Mouse (Mus musculus) heart, postnatal 0 days (tissue): ENCODE data around the gene Myh7b. TPM values are rescaled to one million over a fixed set of nuclear protein-coding genes. Genes with fewer than 3 reads are reported as not detected.

Experiments used
- ATAC-seq: fragments of 200-750 bp; cut with Nextera tagmentation; 2 replicates; pipeline ENCODE4 v1.8.0; 2017; ENCODE audit warnings: low read depth, moderate number of reproducible peaks, moderate library complexity; ENCODE audit not compliant: insufficient read depth
- DNase-seq: peaks from one replicate; pipeline ENCODE4 v3.0.0-alpha.2; 2016; ENCODE audit warnings: low spot score
- H3K27ac ChIP-seq: fragments of 300-500 bp; sonication (generic); 2 replicates; pipeline ENCODE4 v1.5.1; 2014; ENCODE audit warnings: low read depth, mild to moderate bottlenecking
- H3K27me3 ChIP-seq: fragments of 300-500 bp; sonication (generic); 2 replicates; pipeline ENCODE4 v1.6.1; 2014; ENCODE audit warnings: low read length, mixed read lengths; ENCODE audit not compliant: control insufficient read depth, insufficient read depth
- H3K36me3 ChIP-seq: fragments of 300-500 bp; sonication (generic); replicated peaks from 2 replicates; pipeline ENCODE4 v1.6.1; 2014; ENCODE audit warnings: low read length, mixed read lengths; ENCODE audit not compliant: control insufficient read depth, insufficient read depth
- H3K4me1 ChIP-seq: fragments of 300-500 bp; sonication (generic); 2 replicates; pipeline ENCODE4 v1.6.1; 2014; ENCODE audit warnings: antibody characterized with exemption; ENCODE audit not compliant: control insufficient read depth, insufficient read depth
- H3K4me2 ChIP-seq: fragments of 300-500 bp; sonication (generic); 2 replicates; pipeline ENCODE4 v1.6.1; 2014; ENCODE audit warnings: low read depth, mild to moderate bottlenecking, low read length, moderate library complexity
- H3K4me3 ChIP-seq: fragments of 300-500 bp; sonication (generic); 2 replicates; pipeline ENCODE4 v1.5.1; 2014; ENCODE audit warnings: low read depth, low read length
- H3K9ac ChIP-seq: fragments of 300-500 bp; sonication (generic); replicated peaks from 2 replicates; pipeline ENCODE4 v1.6.1; 2014; ENCODE audit warnings: low read depth, low read length, mixed read lengths
- H3K9me3 ChIP-seq: fragments of 300-500 bp; sonication (generic); replicated peaks from 2 replicates; pipeline ENCODE4 v1.6.1; 2016; ENCODE audit warnings: low read length; ENCODE audit not compliant: control insufficient read depth
- CTCF ChIP-seq: IDR thresholded peaks from 2 replicates; pipeline ENCODE4 v1.5.1; 2016; ENCODE audit warnings: antibody characterized with exemption, control low read depth, low read depth
- EP300 ChIP-seq: IDR thresholded peaks from 2 replicates; pipeline ENCODE4 v1.6.1; 2016; ENCODE audit warnings: antibody characterized with exemption, low read depth
- WGBS: fragments of 180-500 bp; shearing (Covaris S2); extraction: QIAGEN DNeasy Blood & Tissue Kit; methylation state at CpG from one replicate; pipeline ENCODE4 v1.1.7; 2014; 5-methylcytosine and 5-hydroxymethylcytosine counted together
- microRNA counts: library from miRNA; unstranded; fragments of <30 nt; microRNA quantifications from one replicate; lab custom pipeline; 2015
- microRNA-seq: library from miRNA; unstranded; fragments of <30 nt; microRNA quantifications from one replicate; pipeline ENCODE4, GENCODE M21; 2016
- polyA plus RNA-seq: library from polyadenylated mRNA; unstranded; fragments of >200 nt; fragmentation: Nextera tagmentation; extraction: Ambion mirVana; gene quantifications from 2 replicates; pipeline ENCODE4 v1.2.1, GENCODE M21; 2015
- total RNA-seq: library from RNA; depleted of rRNA; stranded (reverse); fragments of >200 nt; gene quantifications from 2 replicates; pipeline ENCODE4 v1.2.3, GENCODE M21; 2014; ENCODE audit warnings: low replicate concordance; rRNA removed

Gene Myh7b
- total and polyA plus RNA-seq, 2 experiments from 2014 or later: 12.5 to 48.4 TPM

DNA sequence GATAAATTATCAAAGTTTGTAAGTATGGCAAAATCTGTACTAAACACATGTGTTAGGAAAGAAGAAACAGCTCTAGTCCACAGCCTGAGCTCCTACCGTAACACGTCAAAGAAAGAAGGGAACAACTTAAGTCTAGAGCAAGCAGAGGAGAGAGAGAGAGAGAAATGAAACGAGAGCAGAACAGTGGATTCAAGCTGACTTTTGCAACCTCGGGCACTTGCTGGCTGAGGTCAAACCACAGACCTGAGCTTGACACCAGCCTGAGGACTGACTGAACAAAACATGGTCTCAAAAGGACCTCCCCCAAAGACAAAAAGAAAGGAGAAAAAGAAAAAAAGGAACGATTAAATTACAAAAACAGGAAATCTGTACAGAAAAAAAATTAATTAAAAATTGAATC lies 69.6 kb downstream of the Myh7b start:
- Histone ChIP-seq H3K36me3 (no peaks in the 10 kb centered on the region; the same call in 1 of the 2 replicates), H3K4me2 (no peak overlapping the region), H3K9ac (no peak overlapping the region), H3K4me3 (no peak overlapping the region), H3K27me3 (no peaks in the 10 kb centered on the region), H3K9me3 (no peaks in the 10 kb centered on the region), H3K4me1 (no peaks in the 10 kb centered on the region), H3K27ac (no peak overlapping the region)
- DNase-seq (no peak), ATAC-seq (no peak)
- 65% methylated on average over 5 of the region's 5 CpGs for WGBS
- TF ChIP-seq CTCF: no peak
- no peak for TF ChIP-seq EP300

DNA sequence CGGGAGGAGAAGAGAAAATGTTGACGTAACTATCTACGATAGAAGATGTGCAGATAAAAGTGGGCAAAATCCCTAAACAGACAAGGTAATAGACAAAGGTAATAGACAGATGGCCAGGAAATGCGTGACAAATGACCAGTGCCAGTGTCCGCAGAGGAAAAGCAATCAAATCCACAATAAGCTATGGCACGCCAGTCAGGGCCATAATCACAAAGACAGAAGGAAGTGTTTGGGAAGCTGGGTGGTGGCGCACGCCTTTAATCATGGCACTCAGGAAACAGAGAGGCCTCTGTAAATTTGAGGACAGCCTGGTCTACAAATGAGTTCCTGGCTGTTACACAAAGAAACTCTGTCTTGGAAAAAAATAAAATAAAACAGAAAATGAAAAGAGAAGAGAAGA lies 70.2 kb downstream of the Myh7b start:
- 77% methylated on average over 8 of the region's 8 CpGs for WGBS
- DNase-seq (no peak), ATAC-seq (no peak)
- Histone ChIP-seq H3K4me2 (no peak overlapping the region), H3K27ac (no peak overlapping the region), H3K4me1 (peaks cover 2% of the 10 kb centered on the region; the same call in 1 of the 2 replicates), H3K27me3 (no peaks in the 10 kb centered on the region), H3K9me3 (no peaks in the 10 kb centered on the region), H3K9ac (no peak overlapping the region), H3K36me3 (no peaks in the 10 kb centered on the region; the same call in 1 of the 2 replicates), H3K4me3 (no peak overlapping the region)
- no peak for TF ChIP-seq CTCF
- no peak for TF ChIP-seq EP300

DNA sequence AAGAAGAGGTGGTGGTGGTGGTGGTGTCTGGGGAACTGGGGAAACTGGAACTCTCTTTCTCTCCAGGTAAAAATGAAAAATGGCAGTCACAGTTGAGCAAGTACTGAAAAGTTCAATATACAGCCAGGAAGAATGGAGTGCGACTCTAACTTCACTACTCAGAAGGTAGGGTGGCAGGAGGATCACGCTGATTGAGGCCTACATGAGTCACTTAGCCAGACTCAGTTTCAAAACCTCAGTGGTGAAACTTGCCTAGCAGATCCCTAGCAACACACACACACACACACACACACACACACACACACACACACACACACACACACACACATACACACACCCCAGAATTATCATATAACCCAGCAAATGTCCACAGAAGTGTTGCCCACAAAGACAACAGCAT lies 70.9 kb downstream of the Myh7b start:
- H3K4me1 ChIP-seq: peaks cover 7% of the 10 kb centered on the region; the same call in 1 of the 2 replicates
- no peaks in the 10 kb centered on the region for H3K27me3 ChIP-seq
- H3K27ac ChIP-seq: no peak overlapping the region
- ATAC-seq: no peak
- no peak for DNase-seq
- no peak overlapping the region for H3K4me3 ChIP-seq
- WGBS: 80% methylated on average over 2 of the region's 2 CpGs
- no peaks in the 10 kb centered on the region; the same call in 1 of the 2 replicates for H3K36me3 ChIP-seq
- no peak overlapping the region for H3K4me2 ChIP-seq
- H3K9me3 ChIP-seq: no peaks in the 10 kb centered on the region
- TF ChIP-seq CTCF (no peak), EP300 (no peak)
- H3K9ac ChIP-seq: no peak overlapping the region

DNA sequence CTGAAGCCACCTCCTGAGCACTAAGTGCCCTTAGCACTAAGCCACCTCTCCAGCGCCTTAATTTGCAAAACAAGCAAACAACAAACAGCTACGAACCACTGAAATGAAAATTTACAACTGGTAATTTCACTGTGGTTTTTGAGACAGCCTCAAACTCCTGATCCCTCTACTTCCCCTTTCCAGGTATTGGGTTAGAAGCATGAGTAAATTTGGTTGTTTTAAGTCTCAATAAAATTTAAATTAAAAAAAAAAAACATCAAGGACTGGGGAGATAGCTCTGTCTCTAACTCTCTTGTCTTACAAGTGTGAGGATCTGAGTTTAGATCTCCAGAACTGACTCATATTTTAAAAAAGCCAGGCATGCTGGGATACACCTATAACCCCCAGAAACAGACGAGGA lies 72.1 kb downstream of the Myh7b start:
- H3K4me1 ChIP-seq: peaks cover 7% of the 10 kb centered on the region; the same call in 1 of the 2 replicates
- 71% methylated on average over 3 of the region's 3 CpGs for WGBS
- no peaks in the 10 kb centered on the region; the same call in 1 of the 2 replicates for H3K36me3 ChIP-seq
- H3K27me3 ChIP-seq: no peaks in the 10 kb centered on the region
- no peak overlapping the region for H3K27ac ChIP-seq
- ATAC-seq: no peak
- no peak overlapping the region for H3K4me2 ChIP-seq
- no peaks in the 10 kb centered on the region for H3K9me3 ChIP-seq
- H3K4me3 ChIP-seq: no peak overlapping the region
- no peak overlapping the region for H3K9ac ChIP-seq
- TF ChIP-seq CTCF (no peak), EP300 (no peak)
- no peak for DNase-seq

DNA sequence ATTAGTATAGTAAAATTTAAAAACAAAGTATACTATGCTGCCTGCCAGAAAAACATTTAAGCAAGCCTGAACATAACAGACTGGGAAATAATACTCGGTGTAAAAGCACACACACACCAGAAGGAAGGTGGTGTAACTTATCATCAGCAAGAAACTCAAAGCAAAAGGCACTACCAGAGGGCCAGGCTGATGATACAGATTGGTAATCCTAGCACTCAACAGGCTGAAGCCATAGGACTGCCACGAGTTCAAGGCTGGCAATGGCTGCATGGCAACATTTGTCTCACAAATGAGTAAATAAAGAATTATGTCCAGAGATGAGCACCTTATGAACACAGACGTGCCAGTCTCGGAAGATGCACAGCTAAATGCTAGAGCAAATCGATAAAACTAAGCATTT lies 72.8 kb downstream of the Myh7b start:
- DNase-seq (no peak), ATAC-seq (no peak)
- no peak overlapping the region for H3K4me3 ChIP-seq
- H3K36me3 ChIP-seq: no peaks in the 10 kb centered on the region; the same call in 1 of the 2 replicates
- H3K4me2 ChIP-seq: no peak overlapping the region
- 92% methylated on average over 5 of the region's 5 CpGs for WGBS
- no peak overlapping the region for H3K9ac ChIP-seq
- no peak overlapping the region for H3K27ac ChIP-seq
- H3K9me3 ChIP-seq: no peaks in the 10 kb centered on the region
- TF ChIP-seq CTCF (no peak), EP300 (no peak)
- no peaks in the 10 kb centered on the region for H3K27me3 ChIP-seq
- peaks cover 7% of the 10 kb centered on the region; the same call in 1 of the 2 replicates for H3K4me1 ChIP-seq

MicroRNAs encoded within 50 kb of the gene (microRNA counts, 519-probe panel; counts per million panel counts)
- 8,235 counts per million, percentile 93 among the panel's probes with 10 or more counts for microRNA mmu-miR-499 (lab: Ali Mortazavi, UCI)

Small RNAs within 50 kb of the gene (microRNA-seq; reads per million reads assigned to microRNA genes)
- 6,602 reads per million, percentile 94 among the genes with 10 or more reads in this experiment for gene Mir499

Other genes starting within 250 kb of the Myh7b start
- gene Trp53inp2, start 230.2 kb upstream of the Myh7b start, total RNA-seq: 348 and 401 TPM in 2 replicates
- gene Trp53inp2, start 230.2 kb upstream of the Myh7b start, polyA plus RNA-seq: 197 and 202 TPM in 2 replicates
- 35.4 and 41.9 TPM in 2 replicates for gene Ncoa6, start 137.3 kb upstream of the Myh7b start, total RNA-seq
- gene Ncoa6, start 137.3 kb upstream of the Myh7b start, polyA plus RNA-seq: 11.4 and 13.4 TPM in 2 replicates
- 40.5 and 47.9 TPM in 2 replicates for gene Acss2, start 93.3 kb upstream of the Myh7b start, total RNA-seq
- 20.1 and 22.2 TPM in 2 replicates for gene Acss2, start 93.3 kb upstream of the Myh7b start, polyA plus RNA-seq
- 2.9 and 4.7 TPM in 2 replicates for gene Ggt7, start 93.0 kb upstream of the Myh7b start, total RNA-seq
- gene Ggt7, start 93.0 kb upstream of the Myh7b start, polyA plus RNA-seq: 0.81 and 0.98 TPM in 2 replicates
- 32.5 and 52.3 TPM in 2 replicates for gene Gss, start 18.4 kb upstream of the Myh7b start, total RNA-seq
- gene Gss, start 18.4 kb upstream of the Myh7b start, polyA plus RNA-seq: 24.8 and 25.9 TPM in 2 replicates
- 83.8 and 84.8 TPM in 2 replicates for gene Trpc4ap, start 81.2 kb downstream of the Myh7b start, total RNA-seq
- gene Trpc4ap, start 81.2 kb downstream of the Myh7b start, polyA plus RNA-seq: 67.0 and 70.5 TPM in 2 replicates
- 9.7 and 18.4 TPM in 2 replicates for gene Edem2, start 118.3 kb downstream of the Myh7b start, total RNA-seq
- gene Edem2, start 118.3 kb downstream of the Myh7b start, polyA plus RNA-seq: 14.8 and 18.1 TPM in 2 replicates
- gene Gm17581, start 124.7 kb downstream of the Myh7b start, total RNA-seq: not detected in 2 replicates
- not detected in 2 replicates for gene Gm17581, start 124.7 kb downstream of the Myh7b start, polyA plus RNA-seq
- 3.4 and 9.3 TPM in 2 replicates for gene Procr, start 139.9 kb downstream of the Myh7b start, total RNA-seq
- 4.0 and 4.7 TPM in 2 replicates for gene Procr, start 139.9 kb downstream of the Myh7b start, polyA plus RNA-seq
- 0.04 and 0.38 TPM in 2 replicates for gene Mmp24, start 164.1 kb downstream of the Myh7b start, total RNA-seq
- 0.03 and 0.04 TPM in 2 replicates for gene Mmp24, start 164.1 kb downstream of the Myh7b start, polyA plus RNA-seq
- gene BC029722, start 208.2 kb downstream of the Myh7b start, total RNA-seq: 14.1 and 14.7 TPM in 2 replicates
- 20.9 and 21.4 TPM in 2 replicates for gene BC029722, start 208.2 kb downstream of the Myh7b start, polyA plus RNA-seq
- gene Eif6, start 215.7 kb downstream of the Myh7b start, total RNA-seq: 96.9 and 101 TPM in 2 replicates
- gene Eif6, start 215.7 kb downstream of the Myh7b start, polyA plus RNA-seq: 96.6 and 102 TPM in 2 replicates
- not detected in 2 replicates for gene Fam83c, start 223.6 kb downstream of the Myh7b start, total RNA-seq
- gene Fam83c, start 223.6 kb downstream of the Myh7b start, polyA plus RNA-seq: 0.04 TPM in 2 replicates